In the genomic region with DNA sequence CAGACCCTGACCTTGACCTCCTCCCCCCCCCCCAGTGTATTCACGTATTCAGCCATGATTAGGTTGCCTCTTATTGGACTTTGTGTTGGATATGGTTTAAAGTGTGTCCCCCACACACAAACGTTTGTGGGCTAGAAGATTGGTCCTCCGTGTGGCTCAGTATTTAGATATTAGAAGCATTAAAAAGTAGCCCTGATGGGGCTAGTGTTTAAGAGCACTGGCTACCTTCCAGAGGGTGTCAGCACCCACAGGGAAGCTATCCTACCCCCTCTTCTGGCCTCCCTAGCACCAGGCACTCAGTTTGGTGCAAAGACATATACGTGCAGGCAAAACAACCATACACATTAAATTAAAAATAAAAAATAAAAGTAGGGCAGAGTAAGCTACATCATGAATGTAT, we compare ENCODE assay signal across 1 mouse cellular context.
TF ChIP-seq lines count a peak whose summit lies in the region.

No protein-coding gene starts in this region.

TF ChIP-seq in myocyte, 11 proteins besides CTCF, POLR2A, EP300 and RAD21:
- TF ChIP-seq POLR2AphosphoS2 (IDR thresholded peaks at IDR 0.05; ENCODE audit: insufficient read length, low read depth) (no peak), CEBPB (IDR thresholded peaks at IDR 0.05; ENCODE audit: insufficient read depth, poor library complexity, severe bottlenecking) (no peak), REST (IDR thresholded peaks at IDR 0.05; ENCODE audit: insufficient read depth, insufficient read length) (no peak)
